Mouse (Mus musculus) left cerebral cortex, postnatal 25 days (tissue): ENCODE measurements at regions not wholly inside any gene's neighbourhood (a gene's known extent, or its start where the extent isn't known, plus 50 kb on each side); places are given as distances from the start of the nearest gene placed in this dataset.

ENCODE experiments used
- DNase-seq, 2 experiments: peaks; one replicate each; pipeline ENCODE4 v3.0.0; 2022; ENCODE audit warnings: low spot score in 2 of 2, mixed read lengths in 1 of 2
- intact Hi-C: fragments of 180-260 bp; cut with DNase I; formaldehyde crosslinking; loops from one replicate; pipeline ENCODE4 v1.15.1; 2025

- intact Hi-C loops, result no loop called here
- DNase-seq, result no peak
Measured at GRCm38 (mm10) chr13:40794190-40794589, 56.0 kb upstream of the Tfap2a start.

GRCm38 (mm10) chr13:40792947-40793346 is 54.8 kb upstream of the Tfap2a start:
- intact Hi-C loops, result no loop called here
- no peak for DNase-seq

- DNase-seq, result no peak
- intact Hi-C loops, result loop anchor here (5.0 to 10.0 kb wide), 4 partner anchors 187 to 787 kb away; no protein-coding TSS in a partner anchor
Measured at GRCm38 (mm10) chr13:40788225-40788624, 50.0 kb upstream of the Tfap2a start.
